Mouse (Mus musculus) ES-E14 (cell line): ENCODE data around the gene Cog7.

ENCODE experiments used
- HCFC1 ChIP-seq: IDR thresholded peaks from 2 replicates; pipeline ENCODE4 v1.6.1; 2012; ENCODE audit warnings: low read length, inconsistent platforms, borderline replicate concordance; ENCODE audit not compliant: insufficient read depth
- MAFK ChIP-seq: IDR thresholded peaks from 2 replicates; pipeline ENCODE4 v1.6.1; 2014; ENCODE audit warnings: mild to moderate bottlenecking, low read depth, low read length, inconsistent platforms; ENCODE audit not compliant: insufficient read depth
- ZC3H11A ChIP-seq: IDR thresholded peaks from 2 replicates; pipeline ENCODE4 v1.6.1; 2012; ENCODE audit warnings: low read depth, mild to moderate bottlenecking, inconsistent platforms, low read length, borderline replicate concordance
- ZNF384 ChIP-seq: IDR thresholded peaks from 2 replicates; pipeline ENCODE4 v1.6.1; 2012; ENCODE audit warnings: low read depth, low read length, inconsistent platforms

DNA sequence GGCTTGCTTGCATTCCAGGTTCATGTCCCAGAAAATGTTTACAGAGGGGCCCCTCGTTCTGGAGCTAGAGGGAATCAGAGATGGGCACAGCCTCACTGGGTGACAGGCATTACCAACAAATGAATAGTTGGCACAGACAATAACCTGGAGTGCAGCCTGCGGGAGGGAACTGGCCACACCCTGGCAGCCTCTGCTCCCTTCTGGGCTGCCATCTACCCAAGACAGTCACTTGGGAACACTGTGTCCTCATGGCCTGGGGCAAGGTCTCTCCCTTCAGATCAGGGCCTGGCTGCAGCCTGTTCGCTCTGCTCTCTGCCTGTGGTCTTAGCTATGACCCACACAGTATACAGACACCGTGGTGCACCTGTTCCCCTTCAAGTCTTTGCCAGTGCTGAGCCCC, 74.6 kb downstream of the Cog7 start:
- TF ChIP-seq HCFC1 = no peak
- TF ChIP-seq MAFK = no peak
- no peak for TF ChIP-seq ZC3H11A
- TF ChIP-seq ZNF384 = no peak
